Mouse (Mus musculus): ENCODE data around the gene Rfx2.

GRCm38 (mm10) chr17:56874237-56874636, 43.4 kb upstream of the Rfx2 start, which contains the start of gene Acsbg2:
- no peak for TF ChIP-seq CTCF (IDR thresholded peaks at IDR 0.05; ENCODE audit: low read depth, low read length)
- no peak for TF ChIP-seq POLR2A (IDR thresholded peaks at IDR 0.05; ENCODE audit: borderline replicate concordance, low read depth, low read length)

All from bone marrow macrophage, adult 2 months (primary cell).